ENCODE assay signal across 9 mouse cellular contexts in the genomic region with DNA sequence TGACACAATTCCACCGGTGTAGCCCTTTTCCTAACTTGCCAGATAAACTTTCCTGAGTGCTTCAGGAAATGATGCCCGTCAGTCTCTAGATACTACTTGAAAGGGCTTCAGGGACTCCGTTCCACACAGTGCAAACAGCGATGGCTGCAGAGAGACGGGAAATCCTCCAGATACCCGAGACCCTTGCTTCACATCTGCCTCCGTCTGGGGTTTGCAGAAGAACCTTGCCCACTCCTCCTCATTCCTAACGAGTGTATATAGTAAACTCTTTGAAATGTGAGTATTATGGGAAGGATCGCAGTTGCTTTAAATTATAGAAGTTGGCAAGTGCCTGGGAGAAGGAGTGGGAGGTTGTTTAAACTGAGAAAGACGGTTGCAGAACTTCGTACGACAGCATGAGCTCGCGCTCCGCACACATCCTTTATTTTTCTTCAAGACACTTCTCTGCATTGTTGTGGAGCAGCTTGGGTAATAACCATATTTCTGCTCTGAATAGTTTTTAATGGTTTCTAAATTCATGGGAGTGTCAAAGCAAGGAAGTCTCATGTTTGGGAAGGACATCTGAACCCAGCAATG. TPM values are rescaled to one million over a fixed set of nuclear protein-coding genes. Genes with fewer than 3 reads are reported as not detected.
DNase-seq lines count a peak whose midpoint lies in the region; ATAC-seq and TF ChIP-seq lines count a peak whose summit lies in the region.
"Had no signal": no experiment of that assay in that cellular context is flagged by ENCODE, and none has a peak within 500 bp of the region (broad histone marks: within the 10 kb centered on the region; RNA-seq: fewer than 3 reads in every experiment).

A gene (plus strand): TSS at position 138 of the 576 bp plus-strand sequence.

- no peak for TF ChIP-seq CTCF in lung, postnatal 0 days (IDR thresholded peaks at IDR 0.05)

- WGBS in kidney, embryonic 14.5 days, result 10% methylated on average over 15 of the region's 15 CpGs
- WGBS in lung, postnatal 0 days, result 8% methylated on average over 15 of the region's 15 CpGs

- H3K9me3 ChIP-seq in kidney, embryonic 14.5 days (ENCODE audit: control insufficient read depth, low read length), result no peaks in the 10 kb centered on the region
- H3K9me3 ChIP-seq in lung, postnatal 0 days (ENCODE audit: low read length), result no peaks in the 10 kb centered on the region

- peak within 1 kb of the TSS; percentile 25 for H3K4me3 ChIP-seq in kidney, embryonic 14.5 days (ENCODE audit: low read length)
- H3K4me3 ChIP-seq in lung, postnatal 0 days (ENCODE audit: low read depth, low read length), result peak within 1 kb of the TSS; percentile 28

- H3K27me3 ChIP-seq in kidney, embryonic 14.5 days (ENCODE audit: control insufficient read depth, insufficient read depth, low read length), result no peaks in the 10 kb centered on the region
- no peaks in the 10 kb centered on the region for H3K27me3 ChIP-seq in lung, postnatal 0 days (replicated peaks; ENCODE audit: insufficient read depth, low read length)

- no peak within 1 kb of the TSS; the same call in 1 of the 2 replicates for H3K9ac ChIP-seq in kidney, embryonic 14.5 days (ENCODE audit: low read depth, low read length)
- peak within 1 kb of the TSS; percentile 9 for H3K9ac ChIP-seq in lung, postnatal 0 days (replicated peaks; ENCODE audit: low read depth)

- TF ChIP-seq EP300 in lung, postnatal 0 days (IDR thresholded peaks at IDR 0.05), result no peak

- peaks cover 14% of the 10 kb centered on the region; the same call in 1 of the 2 replicates for H3K4me1 ChIP-seq in kidney, embryonic 14.5 days (ENCODE audit: control insufficient read depth, insufficient read depth, low read length)
- H3K4me1 ChIP-seq in lung, postnatal 0 days (ENCODE audit: insufficient read depth, low read depth, low read length), result no peaks in the 10 kb centered on the region; the same call in 1 of the 2 replicates

- peak; percentile 73 for ATAC-seq in kidney, embryonic 14.5 days (ENCODE audit: low FRiP score, low TSS enrichment)
- peak; percentile 22; the same call in 1 of the 2 replicates for ATAC-seq in lung, postnatal 0 days
- ATAC-seq in erythroblast, adult 5-6 weeks (replicated peaks; ENCODE audit: low FRiP score, poor library complexity, severe bottlenecking), result no peak

- 0 out of 2 replicates have a peak within 1 kb of the TSS, but pooled peaks have one; percentile 9 for H3K27ac ChIP-seq in kidney, embryonic 14.5 days (ENCODE audit: low read depth, low read length)
- peak within 1 kb of the TSS; percentile 48 for H3K27ac ChIP-seq in lung, postnatal 0 days (ENCODE audit: low read length)

- no peaks in the 10 kb centered on the region for H3K36me3 ChIP-seq in kidney, embryonic 14.5 days (ENCODE audit: control insufficient read depth, insufficient read depth, low read length)
- no peaks in the 10 kb centered on the region for H3K36me3 ChIP-seq in lung, postnatal 0 days (ENCODE audit: insufficient read depth, low read length)

- peak within 1 kb of the TSS; percentile 30 for H3K4me2 ChIP-seq in kidney, embryonic 14.5 days (replicated peaks; ENCODE audit: low read depth, low read length)
- H3K4me2 ChIP-seq in lung, postnatal 0 days (replicated peaks; ENCODE audit: low read depth, low read length), result peak within 1 kb of the TSS; percentile 49

- intact Hi-C loops in heart, postnatal 36 days (cut with DNase I), result no loop called here

- no peak for DNase-seq in kidney, adult 9 months
- peak; percentile 36 for DNase-seq in embryo, embryonic 11 days
- DNase-seq in heart, postnatal 36 days, result peak; percentile 12 to 30
- peak; percentile 56 for DNase-seq in lung, postnatal 0 days (ENCODE audit: low spot score)
- DNase-seq in ovary, postnatal 14 days (ENCODE audit: low spot score), result no peak
- DNase-seq in spleen, postnatal 10 days (ENCODE audit: low spot score in 2 of 2), result no peak
- DNase-seq: gastrocnemius, postnatal 10 days had no signal

RNA-seq across cellular contexts. Expression of the gene that starts here (rescaled TPM):
- polyA plus RNA-seq in kidney, embryonic 14.5 days (2014; fragmentation: Nextera tagmentation; extraction: Ambion mirVana), result 1.8 and 2.4 TPM in 2 replicates
- total RNA-seq in heart, postnatal 36 days (2021), result 1 to 10 TPM; 7.1 to 7.9 TPM
- polyA plus RNA-seq in lung, postnatal 0 days (2015; fragmentation: Nextera tagmentation; extraction: Ambion mirVana), result 35.8 and 37.2 TPM in 2 replicates
- not detected in 2 replicates for total RNA-seq in erythroblast, adult 5-6 weeks (2015; ENCODE audit: low replicate concordance)
- not detected in 2 replicates for total RNA-seq in erythroblast, adult 5-6 weeks (2017; ENCODE audit: low replicate concordance)

Comparison
In these comparisons a context has a peak if more than half of its experiments do, and no peak if none do; other contexts are left out.
1. RNA of the gene that starts here (total RNA-seq): 7.1 to 7.9 TPM in heart, postnatal 36 days; not detected in erythroblast, adult 5-6 weeks; every median in the first group is over 4 times any median in the second.
2. RNA of the gene that starts here (polyA plus RNA-seq): 35.8 to 37.2 TPM in lung, postnatal 0 days; 1.8 to 2.4 TPM in kidney, embryonic 14.5 days; every median in the first group is over 10 times any median in the second.
3. DNase-seq: peak in embryo, embryonic 11 days (single experiment), heart, postnatal 36 days (2 of 2) and lung, postnatal 0 days (single experiment); none in kidney, adult 9 months (single experiment), ovary, postnatal 14 days (single experiment) and spleen, postnatal 10 days (0 of 2).